Comparison of ENCODE assay signal across 7 mouse cellular contexts in the genomic region with DNA sequence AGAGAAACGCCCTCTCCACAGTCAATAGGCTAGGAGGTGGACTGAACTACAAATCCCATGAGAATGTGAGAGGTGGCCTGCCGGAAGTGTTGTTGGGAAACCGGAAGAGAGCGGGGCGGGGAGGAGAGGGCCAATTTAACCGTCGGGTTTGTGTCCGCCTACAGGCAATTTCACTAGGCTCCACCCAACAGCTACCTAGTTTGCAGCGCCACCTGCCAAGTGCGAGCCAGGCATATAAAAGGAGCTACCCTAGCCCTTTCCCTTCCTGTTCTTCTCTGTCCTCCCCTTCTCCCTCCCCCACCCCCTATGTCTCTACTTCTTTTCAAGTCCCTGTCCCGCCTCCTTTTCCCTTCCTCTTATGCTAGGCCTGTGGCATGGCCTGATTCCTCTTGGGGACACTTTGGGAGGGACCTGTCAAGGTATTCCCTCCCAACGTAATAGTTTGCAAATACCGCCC. TPM values are rescaled to one million over a fixed set of nuclear protein-coding genes. Genes with fewer than 3 reads are reported as not detected.
DNase-seq lines count a peak whose midpoint lies in the region; ATAC-seq lines count a peak whose summit lies in the region.

No protein-coding gene starts in this region.

- H3K9ac ChIP-seq in intestine, embryonic 15.5 days = 0 out of 2 replicates have a peak overlapping the region, but pooled peaks have one; percentile 38

- peak; percentile 85 for DNase-seq in adrenal gland, adult 2 months
- peak; percentile 89 for DNase-seq in embryo, embryonic 11 days
- peak; percentile 76 for DNase-seq in gastrocnemius, postnatal 25 days
- DNase-seq in left cerebral cortex, postnatal 14 days (ENCODE audit: low spot score in 2 of 2) = peak; percentile 69 to 77
- DNase-seq in right cerebral cortex, postnatal 4 days = peak; percentile 69

- intact Hi-C loops in left cerebral cortex, postnatal 14 days (cut with DNase I) = no loop called here

- H3K9me3 ChIP-seq in intestine, embryonic 15.5 days = no peaks in the 10 kb centered on the region

- H3K4me3 ChIP-seq in intestine, embryonic 15.5 days (replicated peaks) = peak overlapping the region; percentile 42

- ATAC-seq in intestine, embryonic 15.5 days = peak; percentile 90
- peak; percentile 86 for ATAC-seq in megakaryocyte-erythroid progenitor cell, adult 5-6 weeks (replicated peaks; ENCODE audit: low FRiP score, low TSS enrichment, poor library complexity, severe bottlenecking)

- H3K4me1 ChIP-seq in intestine, embryonic 15.5 days (replicated peaks) = peaks cover 4% of the 10 kb centered on the region; the same call in 1 of the 2 replicates

- peak overlapping the region; percentile 59 for H3K4me2 ChIP-seq in intestine, embryonic 15.5 days (replicated peaks)

- H3K36me3 ChIP-seq in intestine, embryonic 15.5 days = no peaks in the 10 kb centered on the region

- 6% methylated on average over 13 of the region's 13 CpGs for WGBS in intestine, embryonic 15.5 days

- H3K27me3 ChIP-seq in intestine, embryonic 15.5 days (replicated peaks) = no peaks in the 10 kb centered on the region

- H3K27ac ChIP-seq in intestine, embryonic 15.5 days = 0 out of 2 replicates have a peak overlapping the region, but pooled peaks have one; percentile 56

RNA-seq across cellular contexts. Expression of gene Rtp3, which starts 4.4 kb away (rescaled TPM):
- total RNA-seq in adrenal gland, adult 2 months (2021) = 1 to 10 TPM; 3.9 to 4.7 TPM
- polyA plus RNA-seq in adrenal gland, adult 2 months (2012; rRNA removed) = 8.7 and 8.8 TPM in 2 replicates
- total RNA-seq in gastrocnemius, postnatal 25 days (2021) = 1 to 10 TPM in 1 of 2 experiments, under 1 TPM in 1; 0.70 to 1.3 TPM
- 0.24 and 0.81 TPM in 2 replicates for polyA plus RNA-seq in intestine, embryonic 15.5 days (2015; fragmentation: Nextera tagmentation; extraction: Ambion mirVana)
- total RNA-seq in left cerebral cortex, postnatal 14 days (2021) = under 1 TPM in 1 of 2 experiments, not detected in 1; 0.44 TPM
- not detected in 2 replicates for total RNA-seq in megakaryocyte-erythroid progenitor cell, adult 5-6 weeks (2014; fragmentation: Nextera tagmentation)
- not detected in 2 replicates for total RNA-seq in megakaryocyte-erythroid progenitor cell, adult 5-6 weeks (2017)

RNA-seq across cellular contexts. Expression of gene Ltf, which starts 24.3 kb away (rescaled TPM):
- total RNA-seq in adrenal gland, adult 2 months (2021) = 1 to 10 TPM in 1 of 2 experiments, under 1 TPM in 1; 0.86 to 2.1 TPM
- 0.26 TPM in 1 of 2 replicates, not detected in the other for polyA plus RNA-seq in adrenal gland, adult 2 months (2012; rRNA removed)
- total RNA-seq in gastrocnemius, postnatal 25 days (2021) = not detected
- polyA plus RNA-seq in intestine, embryonic 15.5 days (2015; fragmentation: Nextera tagmentation; extraction: Ambion mirVana) = 2.2 and 5.1 TPM in 2 replicates
- total RNA-seq in left cerebral cortex, postnatal 14 days (2021) = 1 to 10 TPM in 1 of 2 experiments, not detected in 1; 1.0 TPM
- 126 TPM in 1 of 2 replicates, not detected in the other for total RNA-seq in megakaryocyte-erythroid progenitor cell, adult 5-6 weeks (2014; fragmentation: Nextera tagmentation)
- 5.8 and 33.5 TPM in 2 replicates for total RNA-seq in megakaryocyte-erythroid progenitor cell, adult 5-6 weeks (2017)

RNA-seq across cellular contexts. Expression of gene Lrrc2, which starts 43.4 kb away (rescaled TPM):
- total RNA-seq in adrenal gland, adult 2 months (2021) = 10 to 100 TPM in 1 of 2 experiments, 1 to 10 TPM in 1; 8.0 to 18.5 TPM
- 0.34 and 0.39 TPM in 2 replicates for polyA plus RNA-seq in adrenal gland, adult 2 months (2012; rRNA removed)
- total RNA-seq in gastrocnemius, postnatal 25 days (2021) = 10 to 100 TPM; 52.4 to 64.1 TPM
- polyA plus RNA-seq in intestine, embryonic 15.5 days (2015; fragmentation: Nextera tagmentation; extraction: Ambion mirVana) = 0.23 and 0.34 TPM in 2 replicates
- total RNA-seq in left cerebral cortex, postnatal 14 days (2021) = 1 to 10 TPM; 1.9 to 2.0 TPM
- total RNA-seq in megakaryocyte-erythroid progenitor cell, adult 5-6 weeks (2014; fragmentation: Nextera tagmentation) = 1.2 TPM in 1 of 2 replicates, not detected in the other
- 0.72 TPM in 1 of 2 replicates, not detected in the other for total RNA-seq in megakaryocyte-erythroid progenitor cell, adult 5-6 weeks (2017)

RNA-seq across cellular contexts. Expression of gene Tdgf1, which starts 48.8 kb away (rescaled TPM):
- not detected for total RNA-seq in adrenal gland, adult 2 months (2021)
- not detected in 2 replicates for polyA plus RNA-seq in adrenal gland, adult 2 months (2012; rRNA removed)
- total RNA-seq in gastrocnemius, postnatal 25 days (2021) = not detected
- not detected in 2 replicates for polyA plus RNA-seq in intestine, embryonic 15.5 days (2015; fragmentation: Nextera tagmentation; extraction: Ambion mirVana)
- under 1 TPM; 0.42 to 0.53 TPM for total RNA-seq in left cerebral cortex, postnatal 14 days (2021)
- total RNA-seq in megakaryocyte-erythroid progenitor cell, adult 5-6 weeks (2014; fragmentation: Nextera tagmentation) = not detected in 2 replicates
- not detected in 2 replicates for total RNA-seq in megakaryocyte-erythroid progenitor cell, adult 5-6 weeks (2017)

Comparison
In these comparisons a context has a peak if more than half of its experiments do, and no peak if none do; other contexts are left out.
1. Peak in every context shown above with its lines: DNase-seq, ATAC-seq, H3K4me3 ChIP-seq and H3K27ac ChIP-seq.